Mouse (Mus musculus) layer of hippocampus, postnatal 36 days (tissue): ENCODE data around the gene Kyat1. TPM values are rescaled to one million over a fixed set of nuclear protein-coding genes. Genes with fewer than 3 reads are reported as not detected.

ENCODE experiments used
- DNase-seq, 2 experiments: peaks; one replicate each; pipeline ENCODE4 v3.0.0; 2022
- total RNA-seq, 2 experiments: library from RNA; stranded (reverse); gene quantifications; 2 replicates each; pipeline ENCODE4 v1.2.3; 2021

Kyat1 gene
- total RNA-seq: 10 to 100 TPM; 16.0 to 16.2 TPM

GRCm38 (mm10) chr2:30205629-30206357 lies at the start of gene Kyat1:
Gene Kyat1 (minus strand): TSS chr2:30205847.
- peak; percentile 91 to 93 for DNase-seq

GRCm38 (mm10) chr2:30253809-30254208 lies 48.2 kb upstream of the Kyat1 start:
- no peak for DNase-seq

- no peak for DNase-seq
Observed at GRCm38 (mm10) chr2:30252521-30252920, 46.9 kb upstream of the Kyat1 start.

GRCm38 (mm10) chr2:30251417-30252104 lies 45.9 kb upstream of the Kyat1 start:
- DNase-seq: no peak

- DNase-seq: no peak
Observed at GRCm38 (mm10) chr2:30250166-30251128, 44.8 kb upstream of the Kyat1 start.

GRCm38 (mm10) chr2:30249182-30249581 lies 43.5 kb upstream of the Kyat1 start:
- no peak for DNase-seq

- DNase-seq: no peak
Observed at GRCm38 (mm10) chr2:30247681-30248080, 42.0 kb upstream of the Kyat1 start.

- no peak for DNase-seq
Observed at GRCm38 (mm10) chr2:30247036-30247435, 41.4 kb upstream of the Kyat1 start.

- no peak for DNase-seq
Observed at GRCm38 (mm10) chr2:30244595-30245178, 39.0 kb upstream of the Kyat1 start.

- DNase-seq: no peak
Observed at GRCm38 (mm10) chr2:30243391-30243790, 37.7 kb upstream of the Kyat1 start.

GRCm38 (mm10) chr2:30242509-30242908 lies 36.9 kb upstream of the Kyat1 start:
- DNase-seq: peak in 1 of 2 experiments; percentile 46

GRCm38 (mm10) chr2:30240267-30240666 lies 34.6 kb upstream of the Kyat1 start, which contains the start of gene Gm28035:
Gene Gm28035 (plus strand): TSS chr2:30240567.
- no peak for DNase-seq

GRCm38 (mm10) chr2:30239777-30240176 lies 34.1 kb upstream of the Kyat1 start:
- no peak for DNase-seq

- DNase-seq: no peak
Observed at GRCm38 (mm10) chr2:30238906-30239465, 33.3 kb upstream of the Kyat1 start.

GRCm38 (mm10) chr2:30237881-30238280 lies 32.2 kb upstream of the Kyat1 start:
- DNase-seq: peak in 1 of 2 experiments; percentile 71

- DNase-seq: peak; percentile 100
Observed at GRCm38 (mm10) chr2:30237199-30237880, 31.7 kb upstream of the Kyat1 start, which contains the start of gene Lrrc8a. Gene Lrrc8a (plus strand): TSS chr2:30237715.

- no peak for DNase-seq
Observed at GRCm38 (mm10) chr2:30236426-30237198, 31.0 kb upstream of the Kyat1 start.

GRCm38 (mm10) chr2:30235593-30235992 lies 29.9 kb upstream of the Kyat1 start:
- no peak for DNase-seq

- no peak for DNase-seq
Observed at GRCm38 (mm10) chr2:30216293-30216692, 10.6 kb upstream of the Kyat1 start.

GRCm38 (mm10) chr2:30215493-30215892 lies 9.8 kb upstream of the Kyat1 start:
- no peak for DNase-seq
